In the genomic region with DNA sequence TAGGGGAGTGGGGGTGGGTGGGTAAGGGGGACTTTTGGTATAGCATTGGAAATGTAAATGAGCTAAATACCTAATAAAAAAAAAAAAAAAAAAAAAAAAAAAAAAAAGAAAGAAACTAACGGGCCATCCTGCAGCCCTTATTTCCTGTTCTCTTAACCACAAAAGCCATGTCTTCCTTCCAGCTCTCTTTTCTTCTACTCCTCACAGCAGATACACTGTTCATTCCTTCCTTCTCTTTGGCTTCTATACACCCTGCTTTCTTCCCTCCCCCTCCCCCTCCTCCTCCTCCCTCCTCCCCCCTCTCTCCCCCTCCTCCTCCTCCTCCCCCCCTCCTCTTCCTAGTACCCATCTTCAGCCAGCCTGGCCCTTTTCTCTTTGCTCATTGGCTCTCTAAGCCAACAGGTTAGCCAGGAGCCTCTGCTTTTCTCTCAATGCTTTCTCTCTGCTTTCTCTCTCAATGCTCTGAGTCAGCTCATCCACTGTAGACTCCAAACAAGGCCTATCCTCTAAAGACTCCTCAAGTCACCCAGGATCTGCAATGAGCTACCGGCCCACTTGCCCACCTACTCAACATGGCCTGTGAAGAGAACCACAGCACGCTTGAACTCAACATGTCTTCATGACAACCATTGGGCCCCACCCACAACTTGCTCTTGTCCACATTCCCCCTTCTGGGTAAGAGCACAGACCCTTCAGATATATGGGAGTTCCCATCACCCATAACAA, we compare ENCODE assay signal across 26 mouse cellular contexts. TPM values are rescaled to one million over a fixed set of nuclear protein-coding genes. Genes with fewer than 3 reads are reported as not detected.
DNase-seq lines count a peak whose midpoint lies in the region; ATAC-seq and TF ChIP-seq lines count a peak whose summit lies in the region.
"Had no signal": no experiment of that assay in that cellular context is flagged by ENCODE, and none has a peak within 500 bp of the region (broad histone marks: within the 10 kb centered on the region; RNA-seq: fewer than 3 reads in every experiment).

No protein-coding gene starts in this region.

- no peaks in the 10 kb centered on the region for H3K79me2 ChIP-seq in MEL (ENCODE audit: control insufficient read depth, insufficient read depth, low read length, poor library complexity)

- no peak overlapping the region for H3K4me2 ChIP-seq in intestine, postnatal 0 days (replicated peaks; ENCODE audit: low read depth)
- H3K4me2 ChIP-seq in forebrain, embryonic 14.5 days (ENCODE audit: low read length), result no peak overlapping the region
- H3K4me2 ChIP-seq: embryonic facial prominence, embryonic 13.5 days; forebrain, embryonic 12.5 days; heart, embryonic 13.5 days; hindbrain, embryonic 15.5 days had no signal

- no peak overlapping the region for H3K4me3 ChIP-seq in MEL (ENCODE audit: control insufficient read depth in 1 of 2, insufficient read depth in 1 of 2, low read depth in 2 of 2, low read length in 2 of 2)
- H3K4me3 ChIP-seq in intestine, postnatal 0 days (ENCODE audit: low read depth, low read length), result no peak overlapping the region
- no peak overlapping the region for H3K4me3 ChIP-seq in forebrain, embryonic 14.5 days (ENCODE audit: low read depth, low read length)
- H3K4me3 ChIP-seq: embryonic facial prominence, embryonic 13.5 days; forebrain, embryonic 12.5 days; heart, embryonic 13.5 days; hindbrain, embryonic 15.5 days had no signal

- H3K27me3 ChIP-seq in MEL (ENCODE audit: control insufficient read depth in 1 of 2, insufficient read depth in 2 of 2, low read length in 2 of 2), result no peaks in the 10 kb centered on the region
- H3K27me3 ChIP-seq in intestine, postnatal 0 days (replicated peaks; ENCODE audit: control insufficient read depth, insufficient read depth, low read length), result no peaks in the 10 kb centered on the region
- H3K27me3 ChIP-seq in forebrain, embryonic 14.5 days (replicated peaks; ENCODE audit: control insufficient read depth, insufficient read depth, low read length), result no peaks in the 10 kb centered on the region
- H3K27me3 ChIP-seq: embryonic facial prominence, embryonic 13.5 days; forebrain, embryonic 12.5 days; heart, embryonic 13.5 days; hindbrain, embryonic 15.5 days had no signal

- TF ChIP-seq RAD21 in MEL (IDR thresholded peaks at IDR 0.05; ENCODE audit: low read depth, low read length), result no peak

- 90% methylated on average over 2 of the region's 3 CpGs for WGBS in intestine, postnatal 0 days
- 97% methylated on average over 3 of the region's 3 CpGs for WGBS in forebrain, embryonic 14.5 days

- ATAC-seq in inflammation-experienced regulatory T-cells, adult 6 months, result peak; percentile 72
- no peak for ATAC-seq in intestine, postnatal 0 days
- ATAC-seq in forebrain, embryonic 14.5 days, result no peak
- ATAC-seq: forebrain, postnatal 0 days had no signal

- TF ChIP-seq CTCF in MEL (IDR thresholded peaks at IDR 0.05 in 2 of 3, conservative IDR thresholded peaks at IDR 0.05 in 1 of 3; ENCODE audit: control insufficient read depth in 1 of 3, insufficient read depth in 1 of 3, low read depth in 2 of 3, low read length in 3 of 3, poor library complexity in 1 of 3, severe bottlenecking in 1 of 3), result no peak
- no peak for TF ChIP-seq CTCF in intestine, postnatal 0 days (IDR thresholded peaks at IDR 0.05; ENCODE audit: low read depth)

- H3K36me3 ChIP-seq in MEL (ENCODE audit: control insufficient read depth in 1 of 2, insufficient read depth in 2 of 2, low read length in 2 of 2), result peaks cover 0 to 33% of the 10 kb centered on the region in 2 experiments; a peak in 2 of 4 replicates
- no peaks in the 10 kb centered on the region for H3K36me3 ChIP-seq in intestine, postnatal 0 days (ENCODE audit: control insufficient read depth, insufficient read depth)
- H3K36me3 ChIP-seq in forebrain, embryonic 14.5 days (ENCODE audit: control insufficient read depth, insufficient read depth, low read length), result no peaks in the 10 kb centered on the region
- H3K36me3 ChIP-seq: embryonic facial prominence, embryonic 13.5 days; forebrain, embryonic 12.5 days; G1E; heart, embryonic 13.5 days; hindbrain, embryonic 15.5 days had no signal

- no peak for TF ChIP-seq EP300 in MEL (IDR thresholded peaks at IDR 0.05; ENCODE audit: low read depth in 1 of 2, low read length in 2 of 2)

- DNase-seq in 416B (ENCODE audit: low read depth) (peak; percentile 61), MEL (ENCODE audit: low read depth, low spot score) (no peak)
- peak; percentile 53 for DNase-seq in CD4-positive helper T cell, adult 2 months (ENCODE audit: low read depth, low spot score)
- DNase-seq in right cerebral cortex, postnatal 36 days (ENCODE audit: low spot score in 2 of 2), result no peak
- DNase-seq in forebrain, embryonic 14.5 days (ENCODE audit: low spot score), result no peak
- DNase-seq: adrenal gland, postnatal 25 days; B cell, adult 2 months; cerebellum, adult 2 months; cerebellum, postnatal 14 days; forebrain, postnatal 0 days; gastrocnemius, postnatal 14 days; heart, postnatal 36 days; kidney, adult 18-20 months had no signal

- H3K27ac ChIP-seq in MEL (ENCODE audit: control insufficient read depth, low read depth, low read length), result no peak overlapping the region
- no peak overlapping the region for H3K27ac ChIP-seq in intestine, postnatal 0 days (ENCODE audit: low read depth, low read length)
- no peak overlapping the region for H3K27ac ChIP-seq in forebrain, embryonic 14.5 days (ENCODE audit: low read depth, low read length)
- H3K27ac ChIP-seq: embryonic facial prominence, embryonic 13.5 days; forebrain, embryonic 12.5 days; heart, embryonic 13.5 days; hindbrain, embryonic 15.5 days had no signal

- TF ChIP-seq POLR2A in MEL (IDR thresholded peaks at IDR 0.05; ENCODE audit: control insufficient read depth in 1 of 2, insufficient read depth in 1 of 2, low read depth in 1 of 2, low read length in 2 of 2, poor library complexity in 1 of 2), result no peak

- H3K9ac ChIP-seq in MEL (ENCODE audit: control insufficient read depth, low read depth, low read length, poor library complexity, severe bottlenecking), result no peak overlapping the region
- no peak overlapping the region for H3K9ac ChIP-seq in intestine, postnatal 0 days (ENCODE audit: low read depth, low read length)
- H3K9ac ChIP-seq in forebrain, embryonic 14.5 days (ENCODE audit: low read length), result no peak overlapping the region
- H3K9ac ChIP-seq: embryonic facial prominence, embryonic 13.5 days; forebrain, embryonic 12.5 days; forebrain, postnatal 0 days; heart, embryonic 13.5 days; hindbrain, embryonic 15.5 days had no signal

- no peaks in the 10 kb centered on the region for H3K9me3 ChIP-seq in MEL (replicated peaks; ENCODE audit: insufficient read depth, low read length)
- no peaks in the 10 kb centered on the region for H3K9me3 ChIP-seq in intestine, postnatal 0 days (ENCODE audit: control insufficient read depth)
- H3K9me3 ChIP-seq in forebrain, embryonic 14.5 days (replicated peaks; ENCODE audit: control insufficient read depth, low read length), result no peaks in the 10 kb centered on the region
- H3K9me3 ChIP-seq: embryonic facial prominence, embryonic 13.5 days; forebrain, embryonic 12.5 days; G1E; heart, embryonic 13.5 days; hindbrain, embryonic 15.5 days had no signal

- peaks cover 19 to 32% of the 10 kb centered on the region in 2 experiments for H3K4me1 ChIP-seq in MEL (ENCODE audit: control insufficient read depth in 1 of 2, insufficient read depth in 2 of 2, low read length in 2 of 2)
- H3K4me1 ChIP-seq in intestine, postnatal 0 days (replicated peaks; ENCODE audit: control insufficient read depth, insufficient read depth, low read length), result no peaks in the 10 kb centered on the region
- H3K4me1 ChIP-seq in forebrain, embryonic 14.5 days (ENCODE audit: control insufficient read depth, insufficient read depth, low read length), result no peaks in the 10 kb centered on the region
- H3K4me1 ChIP-seq: embryonic facial prominence, embryonic 13.5 days; forebrain, embryonic 12.5 days; hindbrain, embryonic 15.5 days had no signal

TF ChIP-seq in MEL, 35 proteins besides CTCF, POLR2A, EP300 and RAD21:
- no peak for TF ChIP-seq ZMIZ1 (IDR thresholded peaks at IDR 0.05; ENCODE audit: low read depth, low read length)
- peak; percentile 87 for TF ChIP-seq ZNF384 (IDR thresholded peaks at IDR 0.05; ENCODE audit: low read depth, low read length)

RNA-seq across cellular contexts. Expression of a gene that starts 13.4 kb away (rescaled TPM):
- total RNA-seq in MEL (2012; rRNA removed), result 0.39 and 0.85 TPM in 2 replicates
- polyA plus RNA-seq in MEL (2012; ENCODE audit: insufficient read depth in 1 of 2, insufficient read length in 2 of 2, low read depth in 1 of 2, low replicate concordance in 2 of 2, missing spikeins in 1 of 2), result 1 to 10 TPM in 1 of 2 experiments, not detected in 1; 7.5 TPM
- 100 to 1,000 TPM; 353 to 863 (median 573) TPM for polyA plus RNA-seq in inflammation-experienced regulatory T-cells, adult 6 months (2017; shearing (Covaris generic))
- polyA plus RNA-seq in intestine, postnatal 0 days (2015; fragmentation: Nextera tagmentation; extraction: Ambion mirVana), result not detected in 2 replicates
- not detected in 2 replicates for polyA plus RNA-seq in forebrain, embryonic 14.5 days (2014; fragmentation: Nextera tagmentation; extraction: Ambion mirVana)
- total RNA-seq: adrenal gland, postnatal 25 days; forebrain, postnatal 0 days; G1E; gastrocnemius, adult 18-20 months; gastrocnemius, postnatal 14 days; heart, adult 8-10 months; heart, postnatal 36 days had no signal
- polyA plus RNA-seq: cerebellum, adult 2 months; cortical plate, adult 2 months; embryonic facial prominence, embryonic 13.5 days; forebrain, embryonic 12.5 days; G1E; heart, embryonic 13.5 days; heart, postnatal 0 days; hindbrain, embryonic 11.5 days; hindbrain, embryonic 15.5 days; intestine, embryonic 14.5 days had no signal

Comparison
In these comparisons a context has a peak if more than half of its experiments do, and no peak if none do; other contexts are left out.
1. DNase-seq: peak in 416B (single experiment) and CD4-positive helper T cell, adult 2 months (single experiment); none in MEL (single experiment), right cerebral cortex, postnatal 36 days (0 of 2) and forebrain, embryonic 14.5 days (single experiment).